Mouse (Mus musculus) neural tube, embryonic 14.5 days (tissue): ENCODE measurements around the gene Bdkrb2. TPM values are rescaled to one million over a fixed set of nuclear protein-coding genes. Genes with fewer than 3 reads are reported as not detected.

ENCODE experiments used
- ATAC-seq: fragments of 200-750 bp; cut with Nextera tagmentation; 2 replicates; pipeline ENCODE4 v1.8.0; 2017; ENCODE audit warnings: low read depth, mild to moderate bottlenecking, moderate TSS enrichment, moderate library complexity
- H3K27ac ChIP-seq: fragments of 300-500 bp; sonication (generic); 2 replicates; pipeline ENCODE4 v1.5.1; 2014; ENCODE audit warnings: low read depth, mild to moderate bottlenecking, control low read depth, low read length, moderate library complexity, mixed read lengths
- H3K27me3 ChIP-seq: fragments of 300-500 bp; sonication (generic); 2 replicates; pipeline ENCODE4 v1.6.1; 2014; ENCODE audit warnings: low read length; ENCODE audit not compliant: control insufficient read depth, insufficient read depth
- H3K36me3 ChIP-seq: fragments of 300-500 bp; sonication (generic); 2 replicates; pipeline ENCODE4 v1.6.1; 2014; ENCODE audit warnings: low read length, mixed read lengths; ENCODE audit not compliant: control insufficient read depth, insufficient read depth
- H3K4me1 ChIP-seq: fragments of 300-500 bp; sonication (generic); 2 replicates; pipeline ENCODE4 v1.6.1; 2014; ENCODE audit warnings: low read length; ENCODE audit not compliant: control insufficient read depth, insufficient read depth
- H3K4me2 ChIP-seq: fragments of 300-500 bp; sonication (generic); 2 replicates; pipeline ENCODE4 v1.6.1; 2014; ENCODE audit warnings: mild to moderate bottlenecking, low read depth, low read length, control low read depth
- H3K4me3 ChIP-seq: fragments of 300-500 bp; sonication (generic); 2 replicates; pipeline ENCODE4 v1.5.1; 2014; ENCODE audit warnings: low read depth, low read length, control low read depth, mixed read lengths
- H3K9ac ChIP-seq: fragments of 300-500 bp; sonication (generic); replicated peaks from 2 replicates; pipeline ENCODE4 v1.6.1; 2014; ENCODE audit warnings: low read depth, mild to moderate bottlenecking, control low read depth, low read length, mixed read lengths
- H3K9me3 ChIP-seq: fragments of 300-500 bp; sonication (generic); 2 replicates; pipeline ENCODE4 v1.6.1; 2016; ENCODE audit warnings: low read length; ENCODE audit not compliant: control insufficient read depth
- whole genome bisulfite sequencing: fragments of 180-500 bp; shearing (Covaris S2); extraction: QIAGEN DNeasy Blood & Tissue Kit; methylation state at CpG from one replicate; pipeline ENCODE4 v1.1.7; 2014; 5-methylcytosine and 5-hydroxymethylcytosine counted together
- polyA plus RNA-seq: library from polyadenylated mRNA; unstranded; fragments of >200 nt; fragmentation: Nextera tagmentation; extraction: Ambion mirVana; gene quantifications from 2 replicates; pipeline ENCODE4 v1.2.1, GENCODE M21; 2014

The Bdkrb2 gene
- polyA plus RNA-seq, 1 experiment from 2014 or later: 0.43 TPM

- 62% methylated on average over 6 of the region's 6 CpGs for WGBS
- H3K9me3 ChIP-seq: no peaks in the 10 kb centered on the region
- ATAC-seq: no peak
- no peaks in the 10 kb centered on the region for H3K36me3 ChIP-seq
- no peaks in the 10 kb centered on the region for H3K27me3 ChIP-seq
- no peak overlapping the region for H3K4me3 ChIP-seq
- no peak overlapping the region for H3K9ac ChIP-seq
- H3K27ac ChIP-seq: no peak overlapping the region
- H3K4me2 ChIP-seq: no peak overlapping the region
- H3K4me1 ChIP-seq: peaks cover 4% of the 10 kb centered on the region; the same call in 1 of the 2 replicates
These were observed 19.3 kb upstream of the Bdkrb2 start for GRCm38 (mm10) chr12:105543751-105544150.

GRCm38 (mm10) chr12:105544872-105545271 is 18.2 kb upstream of the Bdkrb2 start:
- H3K4me2 ChIP-seq: no peak overlapping the region
- ATAC-seq: no peak
- no peaks in the 10 kb centered on the region for H3K27me3 ChIP-seq
- H3K4me3 ChIP-seq: no peak overlapping the region
- no peak overlapping the region for H3K9ac ChIP-seq
- H3K27ac ChIP-seq: no peak overlapping the region
- peaks cover 4% of the 10 kb centered on the region; the same call in 1 of the 2 replicates for H3K4me1 ChIP-seq
- 86% methylated on average over 7 of the region's 7 CpGs for WGBS
- no peaks in the 10 kb centered on the region for H3K36me3 ChIP-seq
- H3K9me3 ChIP-seq: no peaks in the 10 kb centered on the region

DNA sequence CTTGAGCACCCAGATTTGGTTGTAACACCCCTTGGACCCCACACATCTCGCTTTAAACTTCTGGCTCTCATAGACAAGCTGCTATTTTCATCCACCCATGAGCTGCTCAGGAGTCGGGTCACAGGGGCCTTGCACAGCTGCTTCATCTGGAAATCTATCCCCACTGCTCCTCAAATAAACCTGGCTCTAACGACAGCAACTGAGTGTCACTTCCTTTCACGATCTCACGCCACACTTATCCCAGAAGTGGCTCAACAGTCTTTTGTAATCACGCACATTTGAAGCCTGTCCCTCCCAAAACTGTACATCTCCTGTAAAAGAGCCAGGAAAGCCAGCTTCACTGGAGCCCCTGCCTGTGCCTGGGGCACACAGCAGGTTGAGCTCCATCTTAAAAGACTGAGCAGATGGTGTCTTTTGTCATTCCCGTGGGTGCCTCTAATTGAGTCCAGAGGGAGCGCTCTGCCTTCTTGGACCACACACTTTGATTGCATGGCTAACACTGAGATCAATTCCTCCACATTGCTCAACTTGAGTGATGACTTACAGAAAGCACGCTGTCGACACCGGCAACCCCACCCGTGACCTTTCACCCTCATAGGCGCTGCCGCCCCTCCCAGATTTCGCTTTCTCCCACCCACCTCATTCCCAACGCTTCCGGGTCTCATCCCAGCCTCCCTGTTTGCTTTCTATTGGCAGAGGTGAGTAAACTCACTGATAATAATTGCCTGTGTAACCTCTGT is 17.2 kb upstream of the Bdkrb2 start:
- WGBS: 23% methylated on average over 17 of the region's 17 CpGs
- no peak for ATAC-seq
- peaks cover 4% of the 10 kb centered on the region; the same call in 1 of the 2 replicates for H3K4me1 ChIP-seq

GRCm38 (mm10) chr12:105546538-105546937 is 16.5 kb upstream of the Bdkrb2 start:
- Histone ChIP-seq H3K4me3 (no peak overlapping the region), H3K9ac (no peak overlapping the region), H3K4me2 (no peak overlapping the region), H3K4me1 (peaks cover 4% of the 10 kb centered on the region; the same call in 1 of the 2 replicates), H3K36me3 (no peaks in the 10 kb centered on the region), H3K9me3 (no peaks in the 10 kb centered on the region), H3K27ac (no peak overlapping the region), H3K27me3 (no peaks in the 10 kb centered on the region)
- ATAC-seq: no peak
- 74% methylated on average over 6 of the region's 6 CpGs for WGBS

More for the DNA sequence above, 17.2 kb upstream of the Bdkrb2 start:
- Histone ChIP-seq H3K4me2 (no peak overlapping the region), H3K27me3 (no peaks in the 10 kb centered on the region), H3K27ac (no peak overlapping the region), H3K9ac (no peak overlapping the region), H3K36me3 (no peaks in the 10 kb centered on the region), H3K4me3 (no peak overlapping the region), H3K9me3 (no peaks in the 10 kb centered on the region)

- Histone ChIP-seq H3K9me3 (no peaks in the 10 kb centered on the region), H3K36me3 (no peaks in the 10 kb centered on the region), H3K27ac (no peak overlapping the region), H3K4me2 (no peak overlapping the region), H3K4me3 (no peak overlapping the region), H3K9ac (no peak overlapping the region), H3K4me1 (peaks cover 4% of the 10 kb centered on the region; the same call in 1 of the 2 replicates), H3K27me3 (no peaks in the 10 kb centered on the region)
- 71% methylated on average over 2 of the region's 2 CpGs for WGBS
- no peak for ATAC-seq
These were observed 15.9 kb upstream of the Bdkrb2 start for GRCm38 (mm10) chr12:105547151-105547550.

DNA sequence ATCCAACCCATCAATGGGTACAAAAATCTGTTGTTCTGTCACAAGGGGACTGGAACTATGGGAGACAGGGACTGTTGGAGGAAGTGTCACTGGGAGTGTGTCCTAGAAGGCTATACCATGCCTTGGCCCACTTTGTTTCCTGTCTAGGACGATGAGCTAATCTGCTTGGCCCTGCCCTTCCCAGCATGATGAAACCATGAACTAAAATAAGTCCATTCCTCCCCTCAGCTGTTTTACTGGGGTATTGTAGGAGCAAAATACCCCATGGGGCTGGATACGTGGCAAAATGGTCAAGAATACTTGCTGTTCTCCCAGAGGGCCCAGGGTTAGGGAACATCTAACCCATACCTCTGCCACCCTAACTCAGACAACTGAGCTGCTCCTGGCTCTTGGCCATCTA is 15.0 kb upstream of the Bdkrb2 start:
- ATAC-seq: no peak
- H3K27me3 ChIP-seq: no peaks in the 10 kb centered on the region
- H3K27ac ChIP-seq: no peak overlapping the region
- no peak overlapping the region for H3K4me3 ChIP-seq
- peaks cover 4% of the 10 kb centered on the region; the same call in 1 of the 2 replicates for H3K4me1 ChIP-seq
- no peaks in the 10 kb centered on the region for H3K9me3 ChIP-seq
- H3K4me2 ChIP-seq: no peak overlapping the region
- no peak overlapping the region for H3K9ac ChIP-seq
- 74% methylated on average over 2 of the region's 2 CpGs for WGBS
- H3K36me3 ChIP-seq: no peaks in the 10 kb centered on the region

GRCm38 (mm10) chr12:105548881-105549280 is 14.1 kb upstream of the Bdkrb2 start:
- ATAC-seq: no peak
- Histone ChIP-seq H3K27me3 (no peaks in the 10 kb centered on the region), H3K9me3 (no peaks in the 10 kb centered on the region), H3K4me1 (peaks cover 4% of the 10 kb centered on the region; the same call in 1 of the 2 replicates), H3K27ac (no peak overlapping the region), H3K4me3 (no peak overlapping the region), H3K4me2 (no peak overlapping the region), H3K36me3 (no peaks in the 10 kb centered on the region), H3K9ac (no peak overlapping the region)
- 80% methylated on average over 6 of the region's 6 CpGs for WGBS

- Histone ChIP-seq H3K27ac (no peak overlapping the region), H3K4me2 (no peak overlapping the region), H3K36me3 (no peaks in the 10 kb centered on the region), H3K9me3 (no peaks in the 10 kb centered on the region), H3K4me3 (no peak overlapping the region), H3K9ac (no peak overlapping the region), H3K4me1 (peaks cover 4% of the 10 kb centered on the region; the same call in 1 of the 2 replicates), H3K27me3 (no peaks in the 10 kb centered on the region)
- ATAC-seq: no peak
- WGBS: 86% methylated on average over 4 of the region's 4 CpGs
These were observed 12.9 kb upstream of the Bdkrb2 start for GRCm38 (mm10) chr12:105549835-105550802.
